Comparison of ENCODE assay signal across 8 mouse cellular contexts in genomic region chr10:7780238-7781176, GRCm38 (mm10). TPM values are rescaled to one million over a fixed set of nuclear protein-coding genes. Genes with fewer than 3 reads are reported as not detected.
DNase-seq lines count a peak whose midpoint lies in the region; ATAC-seq lines count a peak whose summit lies in the region.

No protein-coding gene starts in this region.

- no peaks in the 10 kb centered on the region for H3K27me3 ChIP-seq in intestine, embryonic 14.5 days (replicated peaks; ENCODE audit: control insufficient read depth, insufficient read depth, low read length)

- no peaks in the 10 kb centered on the region for H3K9me3 ChIP-seq in intestine, embryonic 14.5 days (ENCODE audit: control insufficient read depth, low read length)

- DNase-seq in adrenal gland, adult 18-20 months (ENCODE audit: low spot score in 2 of 2): peak; percentile 86 to 89
- DNase-seq in embryo, embryonic 10.5 days (ENCODE audit: low spot score): peak; percentile 91
- peak; percentile 94 for DNase-seq in gastrocnemius, postnatal 25 days
- peak; percentile 96 for DNase-seq in intestine, embryonic 14.5 days (ENCODE audit: low spot score)
- DNase-seq in left cerebral cortex, postnatal 10 days (ENCODE audit: extremely low spot score in 1 of 2, low spot score in 2 of 2): peak; percentile 83 to 93
- peak; percentile 90 to 91 for DNase-seq in right cerebral cortex, postnatal 10 days (ENCODE audit: low spot score in 2 of 2)
- DNase-seq in urinary bladder, postnatal 14 days (ENCODE audit: low spot score): peak; percentile 90

- intact Hi-C loops in left cerebral cortex, postnatal 10 days (cut with DNase I): no loop called here

- H3K9ac ChIP-seq in intestine, embryonic 14.5 days (ENCODE audit: low read length): peak overlapping the region; percentile 70

- 0 out of 2 replicates have a peak, but pooled peaks cover 23% of the 10 kb centered on the region for H3K36me3 ChIP-seq in intestine, embryonic 14.5 days (ENCODE audit: control insufficient read depth, insufficient read depth, low read length)

- peak overlapping the region; percentile 97 for H3K4me3 ChIP-seq in intestine, embryonic 14.5 days (ENCODE audit: low read depth, low read length)

- under 1% methylated on average over 54 of the region's 77 CpGs for WGBS in intestine, embryonic 14.5 days

- peak; percentile 91 for ATAC-seq in intestine, embryonic 14.5 days (replicated peaks; ENCODE audit: low FRiP score, low TSS enrichment, low read depth)
- peak; percentile 97 for ATAC-seq in megakaryocyte progenitor cell, adult 5-6 weeks (replicated peaks; ENCODE audit: poor library complexity)

- 0 out of 2 replicates have a peak, but pooled peaks cover 3% of the 10 kb centered on the region for H3K4me1 ChIP-seq in intestine, embryonic 14.5 days (replicated peaks; ENCODE audit: control insufficient read depth, insufficient read depth, low read length)

- H3K4me2 ChIP-seq in intestine, embryonic 14.5 days (ENCODE audit: low read length): peak overlapping the region; percentile 69

- H3K27ac ChIP-seq in intestine, embryonic 14.5 days (ENCODE audit: low read depth): peak overlapping the region; percentile 62; the same call in 1 of the 2 replicates

RNA-seq across cellular contexts. Expression of gene Ginm1, which starts 12.1 kb away (rescaled TPM):
- 100 to 1,000 TPM; 173 to 253 TPM for total RNA-seq in adrenal gland, adult 18-20 months (2021)
- total RNA-seq in gastrocnemius, postnatal 25 days (2021): 10 to 100 TPM; 87.1 to 92.7 TPM
- polyA plus RNA-seq in intestine, embryonic 14.5 days (2014; fragmentation: Nextera tagmentation; extraction: Ambion mirVana): 65.8 and 69.5 TPM in 2 replicates
- 10 to 100 TPM; 20.3 to 23.7 TPM for total RNA-seq in left cerebral cortex, postnatal 10 days (2021)
- total RNA-seq in megakaryocyte progenitor cell, adult 5-6 weeks (2015): 34.2 and 39.8 TPM in 2 replicates
- 35.7 and 48.8 TPM in 2 replicates for total RNA-seq in megakaryocyte progenitor cell, adult 5-6 weeks (2017)

RNA-seq across cellular contexts. Expression of gene Ppil4, which starts 12.2 kb away (rescaled TPM):
- 10 to 100 TPM; 25.5 to 30.8 TPM for total RNA-seq in adrenal gland, adult 18-20 months (2021)
- 10 to 100 TPM; 10.2 to 10.5 TPM for total RNA-seq in gastrocnemius, postnatal 25 days (2021)
- 34.7 and 39.7 TPM in 2 replicates for polyA plus RNA-seq in intestine, embryonic 14.5 days (2014; fragmentation: Nextera tagmentation; extraction: Ambion mirVana)
- total RNA-seq in left cerebral cortex, postnatal 10 days (2021): 10 to 100 TPM; 34.5 to 35.2 TPM
- 43.2 and 44.3 TPM in 2 replicates for total RNA-seq in megakaryocyte progenitor cell, adult 5-6 weeks (2015)
- total RNA-seq in megakaryocyte progenitor cell, adult 5-6 weeks (2017): 72.9 and 87.3 TPM in 2 replicates

RNA-seq across cellular contexts. Expression of gene Zc3h12d, which starts 51.8 kb away (rescaled TPM):
- under 1 TPM; 0.13 to 0.38 TPM for total RNA-seq in adrenal gland, adult 18-20 months (2021)
- total RNA-seq in gastrocnemius, postnatal 25 days (2021): under 1 TPM in 1 of 2 experiments, not detected in 1; 0.05 TPM
- 0.13 and 0.23 TPM in 2 replicates for polyA plus RNA-seq in intestine, embryonic 14.5 days (2014; fragmentation: Nextera tagmentation; extraction: Ambion mirVana)
- under 1 TPM; 0.14 to 0.28 TPM for total RNA-seq in left cerebral cortex, postnatal 10 days (2021)
- 0.22 TPM in 1 of 2 replicates, not detected in the other for total RNA-seq in megakaryocyte progenitor cell, adult 5-6 weeks (2015)
- total RNA-seq in megakaryocyte progenitor cell, adult 5-6 weeks (2017): 0.17 TPM in 1 of 2 replicates, not detected in the other

RNA-seq across cellular contexts. Expression of gene Katna1, which starts 54.7 kb away (rescaled TPM):
- total RNA-seq in adrenal gland, adult 18-20 months (2021): 10 to 100 TPM; 30.7 to 33.1 TPM
- 10 to 100 TPM in 1 of 2 experiments, 1 to 10 TPM in 1; 9.7 to 10.7 TPM for total RNA-seq in gastrocnemius, postnatal 25 days (2021)
- 59.5 and 65.3 TPM in 2 replicates for polyA plus RNA-seq in intestine, embryonic 14.5 days (2014; fragmentation: Nextera tagmentation; extraction: Ambion mirVana)
- 10 to 100 TPM; 12.4 to 14.9 TPM for total RNA-seq in left cerebral cortex, postnatal 10 days (2021)
- 59.4 and 80.0 TPM in 2 replicates for total RNA-seq in megakaryocyte progenitor cell, adult 5-6 weeks (2015)
- 54.3 and 56.4 TPM in 2 replicates for total RNA-seq in megakaryocyte progenitor cell, adult 5-6 weeks (2017)

Comparison
In these comparisons a context has a peak if more than half of its experiments do, and no peak if none do; other contexts are left out.
1. Peak in every context shown above with its lines: DNase-seq, ATAC-seq, H3K4me3 ChIP-seq and H3K27ac ChIP-seq.